ENCODE assay signal across 10 mouse cellular contexts in the genomic region with DNA sequence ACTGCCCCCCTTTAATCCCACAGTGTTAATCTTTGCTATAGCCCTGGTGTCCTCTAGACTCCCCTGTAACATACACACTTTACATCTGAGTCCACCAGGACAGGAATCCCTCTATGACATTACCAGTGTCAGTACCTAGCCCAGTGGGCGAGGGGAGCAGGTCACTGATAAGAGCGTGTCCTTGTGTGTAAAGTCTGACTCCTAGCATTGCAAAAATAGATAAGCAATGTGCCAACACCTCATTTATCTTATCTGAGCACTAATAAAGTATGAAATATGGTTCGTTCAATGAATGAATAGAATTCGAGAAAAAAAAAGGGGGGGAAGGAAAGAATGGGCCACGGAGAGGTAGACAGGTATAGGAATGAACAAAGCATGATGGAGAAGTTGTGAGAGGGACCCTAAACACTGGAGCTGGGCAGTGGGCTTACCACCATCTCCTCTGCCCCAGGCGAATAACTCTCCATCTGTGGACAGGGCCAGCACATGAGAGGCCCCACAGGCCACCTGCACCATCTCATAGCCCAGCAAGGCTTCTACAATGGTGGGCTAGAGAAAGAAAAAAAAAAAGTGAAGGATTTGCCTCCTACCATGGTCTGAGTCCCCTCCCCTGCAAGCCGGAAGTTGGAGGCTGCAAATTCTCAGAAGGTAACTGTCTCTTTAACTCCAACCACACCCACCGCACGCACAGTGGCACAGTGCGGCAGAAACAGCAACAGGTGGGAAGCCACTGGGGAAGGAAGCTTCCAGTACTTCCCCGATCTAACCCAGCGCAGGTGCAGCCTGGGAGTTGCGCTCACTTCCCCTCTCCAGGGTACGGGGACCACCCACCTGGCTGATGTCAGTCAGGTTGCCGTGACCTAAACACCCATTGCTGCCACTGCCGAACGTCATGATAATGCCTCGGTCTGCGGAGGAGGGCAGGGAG. TPM values are rescaled to one million over a fixed set of nuclear protein-coding genes. Genes with fewer than 3 reads are reported as not detected.
A peak's percentile ranks its signal among the peaks of the same experiment; 100 is the strongest.
DNase-seq lines count a peak whose midpoint lies in the region; ATAC-seq and TF ChIP-seq lines count a peak whose summit lies in the region.
"Had no signal": no experiment of that assay in that cellular context is flagged by ENCODE, and none has a peak within 500 bp of the region (broad histone marks: within the 10 kb centered on the region; RNA-seq: fewer than 3 reads in every experiment).

No protein-coding gene starts in this region.

- no peaks in the 10 kb centered on the region for H3K27me3 ChIP-seq in kidney, adult 2 months (replicated peaks; ENCODE audit: control insufficient read depth, insufficient read depth, low read length)
- H3K27me3 ChIP-seq: embryonic facial prominence, embryonic 15.5 days had no signal

- WGBS in kidney, adult 2 months: 57% methylated on average over 19 of the region's 19 CpGs

- H3K4me1 ChIP-seq in kidney, adult 2 months (ENCODE audit: control insufficient read depth, insufficient read depth, low read length): peaks cover 10% of the 10 kb centered on the region; the same call in 1 of the 2 replicates

- H3K36me3 ChIP-seq in kidney, adult 2 months (ENCODE audit: control insufficient read depth, insufficient read depth, low read length): no peaks in the 10 kb centered on the region
- H3K36me3 ChIP-seq: midbrain, embryonic 10.5 days had no signal

- no peak for DNase-seq in kidney, adult 2 months
- DNase-seq in kidney, adult 8-10 months: no peak
- peak; percentile 36 for DNase-seq in lung, postnatal 25 days (ENCODE audit: low spot score)
- peak; percentile 88 for DNase-seq in thymus, postnatal 0 days (ENCODE audit: low spot score)
- DNase-seq in adrenal gland, postnatal 4 days (ENCODE audit: low spot score in 2 of 2): no peak
- DNase-seq in adrenal gland, postnatal 36 days: no peak
- no peak for DNase-seq in gastrocnemius, adult 8-10 months (ENCODE audit: low spot score in 2 of 2)

- ATAC-seq in erythroblast, adult 5-6 weeks (replicated peaks; ENCODE audit: low FRiP score, poor library complexity, severe bottlenecking): peak; percentile 47

- H3K4me3 ChIP-seq in kidney, adult 2 months (ENCODE audit: insufficient read depth, low read depth, low read length): peak overlapping the region; percentile 18
- H3K4me3 ChIP-seq: embryonic facial prominence, embryonic 15.5 days; midbrain, embryonic 10.5 days had no signal

- TF ChIP-seq CTCF in kidney, adult 2 months (conservative IDR thresholded peaks at IDR 0.05; ENCODE audit: insufficient read depth, insufficient read length, low read depth, low read length): no peak

- TF ChIP-seq POLR2A in kidney, adult 2 months (IDR thresholded peaks at IDR 0.05; ENCODE audit: low read depth, low read length): no peak

- no peak overlapping the region for H3K27ac ChIP-seq in kidney, adult 2 months (ENCODE audit: insufficient read depth, low read depth, low read length)
- H3K27ac ChIP-seq: embryonic facial prominence, embryonic 15.5 days; midbrain, embryonic 10.5 days had no signal

RNA-seq across cellular contexts. Expression of gene Traf4, which starts 3.4 kb away (rescaled TPM):
- polyA plus RNA-seq in kidney, adult 2 months (2012; rRNA removed): 108 and 126 TPM in 2 replicates
- 2.1 and 3.6 TPM in 2 replicates for total RNA-seq in erythroblast, adult 5-6 weeks (2015; ENCODE audit: low replicate concordance)
- total RNA-seq in erythroblast, adult 5-6 weeks (2017; ENCODE audit: low replicate concordance): 3.2 and 3.5 TPM in 2 replicates
- polyA plus RNA-seq in thymus, postnatal 0 days (2015; fragmentation: Nextera tagmentation; extraction: Ambion mirVana): 57.5 and 58.6 TPM in 2 replicates
- 10 to 100 TPM; 42.7 to 46.5 TPM for total RNA-seq in adrenal gland, postnatal 4 days (2021)
- total RNA-seq in adrenal gland, postnatal 36 days (2021): 10 to 100 TPM; 24.8 to 38.0 TPM
- 1 to 10 TPM; 2.9 to 3.5 (median 3.2) TPM for total RNA-seq in gastrocnemius, adult 8-10 months (2022)

RNA-seq across cellular contexts. Expression of gene Nek8, which starts 7.7 kb away (rescaled TPM):
- polyA plus RNA-seq in kidney, adult 2 months (2012; rRNA removed): 18.3 and 24.6 TPM in 2 replicates
- total RNA-seq in erythroblast, adult 5-6 weeks (2015; ENCODE audit: low replicate concordance): 9.6 and 12.1 TPM in 2 replicates
- total RNA-seq in erythroblast, adult 5-6 weeks (2017; ENCODE audit: low replicate concordance): 5.7 and 16.7 TPM in 2 replicates
- polyA plus RNA-seq in thymus, postnatal 0 days (2015; fragmentation: Nextera tagmentation; extraction: Ambion mirVana): 14.1 and 14.5 TPM in 2 replicates
- total RNA-seq in adrenal gland, postnatal 4 days (2021): 10 to 100 TPM; 16.3 to 16.5 TPM
- total RNA-seq in adrenal gland, postnatal 36 days (2021): 10 to 100 TPM; 10.5 to 11.3 TPM
- under 1 TPM; 0.19 to 0.73 (median 0.50) TPM for total RNA-seq in gastrocnemius, adult 8-10 months (2022)

RNA-seq across cellular contexts. Expression of gene Tlcd1, which starts 7.7 kb away (rescaled TPM):
- polyA plus RNA-seq in kidney, adult 2 months (2012; rRNA removed): 78.2 and 144 TPM in 2 replicates
- 69.0 and 77.1 TPM in 2 replicates for total RNA-seq in erythroblast, adult 5-6 weeks (2015; ENCODE audit: low replicate concordance)
- total RNA-seq in erythroblast, adult 5-6 weeks (2017; ENCODE audit: low replicate concordance): 96.9 and 181 TPM in 2 replicates
- 12.2 and 13.5 TPM in 2 replicates for polyA plus RNA-seq in thymus, postnatal 0 days (2015; fragmentation: Nextera tagmentation; extraction: Ambion mirVana)
- total RNA-seq in adrenal gland, postnatal 4 days (2021): 10 to 100 TPM; 45.2 to 46.9 TPM
- total RNA-seq in adrenal gland, postnatal 36 days (2021): 10 to 100 TPM; 41.5 to 88.1 TPM
- 1 to 10 TPM in 1 of 4 experiments, under 1 TPM in 3; 0.56 to 1.7 (median 0.64) TPM for total RNA-seq in gastrocnemius, adult 8-10 months (2022)

RNA-seq across cellular contexts. Expression of gene Rpl23a, which starts 14.6 kb away (rescaled TPM):
- 153 and 278 TPM in 2 replicates for polyA plus RNA-seq in kidney, adult 2 months (2012; rRNA removed)
- total RNA-seq in erythroblast, adult 5-6 weeks (2015; ENCODE audit: low replicate concordance): 792 and 815 TPM in 2 replicates
- total RNA-seq in erythroblast, adult 5-6 weeks (2017; ENCODE audit: low replicate concordance): 585 and 685 TPM in 2 replicates
- polyA plus RNA-seq in thymus, postnatal 0 days (2015; fragmentation: Nextera tagmentation; extraction: Ambion mirVana): 1,919 and 1,995 TPM in 2 replicates
- total RNA-seq in adrenal gland, postnatal 4 days (2021): 1,000 to 10,000 TPM; 2,039 to 2,132 TPM
- total RNA-seq in adrenal gland, postnatal 36 days (2021): 1,000 to 10,000 TPM; 1,640 to 1,911 TPM
- total RNA-seq in gastrocnemius, adult 8-10 months (2022): 100 to 1,000 TPM; 671 to 835 (median 744) TPM

RNA-seq across cellular contexts. Expression of gene Rab34, which starts 19.4 kb away (rescaled TPM):
- 78.1 and 92.4 TPM in 2 replicates for polyA plus RNA-seq in kidney, adult 2 months (2012; rRNA removed)
- 7.9 TPM in 1 of 2 replicates, not detected in the other for total RNA-seq in erythroblast, adult 5-6 weeks (2015; ENCODE audit: low replicate concordance)
- total RNA-seq in erythroblast, adult 5-6 weeks (2017; ENCODE audit: low replicate concordance): 1.3 and 9.9 TPM in 2 replicates
- polyA plus RNA-seq in thymus, postnatal 0 days (2015; fragmentation: Nextera tagmentation; extraction: Ambion mirVana): 26.4 and 29.6 TPM in 2 replicates
- total RNA-seq in adrenal gland, postnatal 4 days (2021): 100 to 1,000 TPM; 120 to 124 TPM
- 10 to 100 TPM; 85.9 to 89.9 TPM for total RNA-seq in adrenal gland, postnatal 36 days (2021)
- 1 to 10 TPM; 1.6 to 5.5 (median 3.4) TPM for total RNA-seq in gastrocnemius, adult 8-10 months (2022)

Comparison
In these comparisons a context has a peak if more than half of its experiments do, and no peak if none do; other contexts are left out.
1. DNase-seq: peak in lung, postnatal 25 days (single experiment) and thymus, postnatal 0 days (single experiment); none in kidney, adult 2 months (single experiment), kidney, adult 8-10 months (0 of 2), adrenal gland, postnatal 4 days (0 of 2), adrenal gland, postnatal 36 days (0 of 2) and gastrocnemius, adult 8-10 months (0 of 2).
2. RNA of gene Traf4, which starts 3.4 kb away (total RNA-seq): 42.7 to 46.5 TPM in adrenal gland, postnatal 4 days and 24.8 to 38.0 TPM in adrenal gland, postnatal 36 days; 2.9 to 3.5 TPM in gastrocnemius, adult 8-10 months and 2.1 to 3.6 TPM in erythroblast, adult 5-6 weeks; every median in the first group is over 4 times any median in the second.
3. RNA of gene Tlcd1, which starts 7.7 kb away (total RNA-seq): 69.0 to 181 TPM in erythroblast, adult 5-6 weeks, 41.5 to 88.1 TPM in adrenal gland, postnatal 36 days and 45.2 to 46.9 TPM in adrenal gland, postnatal 4 days; 0.56 to 1.7 TPM in gastrocnemius, adult 8-10 months; every median in the first group is over 10 times any median in the second.